Mouse (Mus musculus) spleen, postnatal 4 days (tissue): ENCODE results near the gene Lrrc8d.

Source experiments
- DNase-seq, 2 experiments: peaks; one replicate each; pipeline ENCODE4 v3.0.0; 2022; ENCODE audit warnings: low spot score in 2 of 2

Gene Lrrc8d

GRCm38 (mm10) chr5:105776978-105777593 lies 77.3 kb downstream of the Lrrc8d start:
- DNase-seq, result no peak

- DNase-seq, result no peak
These were observed 77.9 kb downstream of the Lrrc8d start for GRCm38 (mm10) chr5:105777645-105778044.

- DNase-seq, result no peak
These were observed 78.4 kb downstream of the Lrrc8d start for GRCm38 (mm10) chr5:105778189-105778588.

GRCm38 (mm10) chr5:105778723-105779122 lies 79.0 kb downstream of the Lrrc8d start:
- no peak for DNase-seq

- DNase-seq, result no peak
These were observed 79.6 kb downstream of the Lrrc8d start for GRCm38 (mm10) chr5:105779331-105779730.

- DNase-seq, result no peak
These were observed 84.1 kb downstream of the Lrrc8d start for GRCm38 (mm10) chr5:105783848-105784247.

- DNase-seq, result no peak
These were observed 85.0 kb downstream of the Lrrc8d start for GRCm38 (mm10) chr5:105784724-105785123.

- no peak for DNase-seq
These were observed 87.8 kb downstream of the Lrrc8d start for GRCm38 (mm10) chr5:105787577-105787976.

- no peak for DNase-seq
These were observed 90.0 kb downstream of the Lrrc8d start for GRCm38 (mm10) chr5:105789801-105790200.

GRCm38 (mm10) chr5:105792331-105792801 lies 92.6 kb downstream of the Lrrc8d start:
- DNase-seq, result no peak

GRCm38 (mm10) chr5:105792853-105793547 lies 93.2 kb downstream of the Lrrc8d start:
- no peak for DNase-seq

GRCm38 (mm10) chr5:105793548-105793940 lies 93.8 kb downstream of the Lrrc8d start:
- no peak for DNase-seq

GRCm38 (mm10) chr5:105798421-105798820 lies 98.7 kb downstream of the Lrrc8d start:
- DNase-seq, result no peak

GRCm38 (mm10) chr5:105799850-105800635 lies 100.3 kb downstream of the Lrrc8d start:
- DNase-seq, result no peak

- no peak for DNase-seq
These were observed 101.3 kb downstream of the Lrrc8d start for GRCm38 (mm10) chr5:105801031-105801529.

GRCm38 (mm10) chr5:105805955-105806354 lies 106.2 kb downstream of the Lrrc8d start:
- DNase-seq, result no peak

GRCm38 (mm10) chr5:105807461-105807860 lies 107.7 kb downstream of the Lrrc8d start:
- DNase-seq, result no peak

- no peak for DNase-seq
These were observed 109.3 kb downstream of the Lrrc8d start for GRCm38 (mm10) chr5:105809056-105809455.

- DNase-seq, result no peak
These were observed 113.3 kb downstream of the Lrrc8d start for GRCm38 (mm10) chr5:105813036-105813435.

- DNase-seq, result no peak
These were observed 114.2 kb downstream of the Lrrc8d start for GRCm38 (mm10) chr5:105813974-105814373.

GRCm38 (mm10) chr5:105816118-105816517 lies 116.3 kb downstream of the Lrrc8d start:
- DNase-seq, result no peak

- no peak for DNase-seq
These were observed 117.6 kb downstream of the Lrrc8d start for GRCm38 (mm10) chr5:105817248-105817976.
